Mouse (Mus musculus) thymus, postnatal 14 days (tissue): ENCODE data around the gene Igsf8.

Experiments used
- DNase-seq: peaks from one replicate; pipeline ENCODE4 v3.0.0; 2021

Igsf8 gene

DNA sequence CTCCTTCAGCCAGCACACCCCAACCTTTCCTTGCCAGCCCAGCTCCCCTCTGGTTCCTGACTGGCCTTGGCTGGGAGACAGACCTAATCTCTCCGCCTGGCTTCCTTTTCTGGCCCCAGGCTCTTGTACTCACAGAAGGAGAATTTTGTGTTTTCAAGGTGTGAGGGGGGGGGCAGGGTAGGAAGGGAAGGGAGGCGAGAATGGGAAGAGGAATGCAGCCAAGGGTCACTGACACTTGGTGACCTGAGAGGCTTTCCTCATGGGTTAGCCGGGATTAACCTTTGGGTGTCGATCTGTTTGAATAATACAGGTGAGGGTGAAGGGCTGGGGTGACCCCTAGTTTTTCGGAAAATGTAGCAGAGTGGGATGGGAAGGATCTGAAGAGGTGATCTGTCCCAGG lies 12.7 kb downstream of the Igsf8 start:
- no peak for DNase-seq

DNA sequence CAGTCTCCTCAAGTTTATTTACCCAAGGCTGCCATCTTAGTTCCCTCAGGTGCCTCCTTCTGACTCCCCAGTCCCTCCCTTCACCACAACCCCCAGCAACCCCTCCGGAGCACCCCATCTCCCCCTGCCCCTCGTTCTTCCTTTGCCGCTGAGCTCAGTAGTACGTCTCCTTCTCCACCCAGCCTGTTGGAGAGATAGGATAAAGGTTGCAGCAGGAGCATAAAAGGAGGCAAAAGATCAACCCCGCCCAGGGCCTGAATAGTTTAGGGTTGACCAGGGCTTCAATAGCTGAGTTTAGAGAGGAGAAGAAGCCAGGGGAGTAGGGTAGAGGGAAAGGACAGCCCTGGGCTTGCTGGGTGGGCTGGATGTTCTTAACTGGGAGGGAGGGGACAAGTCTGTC lies 13.1 kb downstream of the Igsf8 start:
- no peak for DNase-seq

DNA sequence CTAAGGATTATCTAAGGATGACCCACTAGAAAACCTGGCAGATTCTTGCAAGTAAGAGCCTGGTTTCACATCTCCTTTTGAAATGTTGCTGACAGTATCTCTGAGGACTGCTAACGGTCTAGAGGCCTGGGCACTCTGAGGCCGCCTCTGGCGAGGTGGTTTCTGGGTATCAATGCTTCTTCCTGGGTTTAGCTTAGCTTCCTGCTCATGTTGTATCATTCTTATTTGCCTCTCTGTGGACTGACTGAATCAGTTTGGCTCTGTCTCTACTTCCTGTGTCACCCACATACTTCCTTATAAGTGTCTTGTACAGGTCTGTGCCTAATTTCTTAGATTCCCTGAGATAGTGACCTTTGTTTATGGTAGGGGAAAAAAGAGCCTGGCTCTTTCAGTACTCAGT lies 15.7 kb downstream of the Igsf8 start:
- DNase-seq = peak; percentile 16

DNA sequence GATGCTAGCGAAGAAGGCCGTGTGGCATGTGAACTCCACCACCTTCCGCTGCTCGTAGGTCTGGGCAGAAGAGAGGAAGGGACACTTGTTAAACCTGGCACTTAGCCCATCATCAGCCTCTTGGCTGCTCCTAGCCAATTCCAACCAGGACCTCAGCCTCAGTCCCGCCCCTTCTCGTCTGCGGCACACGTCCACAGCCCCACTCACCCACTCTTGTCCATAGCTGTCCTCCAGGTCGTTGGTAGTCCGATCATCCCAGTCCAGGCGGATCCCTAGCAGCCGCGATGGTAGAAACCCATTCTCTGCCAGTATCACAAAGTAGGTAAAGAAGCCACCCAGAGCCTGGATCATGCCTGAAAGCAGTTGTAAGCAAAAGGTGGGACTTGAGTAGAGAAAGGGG lies 16.9 kb downstream of the Igsf8 start:
- DNase-seq = no peak

DNA sequence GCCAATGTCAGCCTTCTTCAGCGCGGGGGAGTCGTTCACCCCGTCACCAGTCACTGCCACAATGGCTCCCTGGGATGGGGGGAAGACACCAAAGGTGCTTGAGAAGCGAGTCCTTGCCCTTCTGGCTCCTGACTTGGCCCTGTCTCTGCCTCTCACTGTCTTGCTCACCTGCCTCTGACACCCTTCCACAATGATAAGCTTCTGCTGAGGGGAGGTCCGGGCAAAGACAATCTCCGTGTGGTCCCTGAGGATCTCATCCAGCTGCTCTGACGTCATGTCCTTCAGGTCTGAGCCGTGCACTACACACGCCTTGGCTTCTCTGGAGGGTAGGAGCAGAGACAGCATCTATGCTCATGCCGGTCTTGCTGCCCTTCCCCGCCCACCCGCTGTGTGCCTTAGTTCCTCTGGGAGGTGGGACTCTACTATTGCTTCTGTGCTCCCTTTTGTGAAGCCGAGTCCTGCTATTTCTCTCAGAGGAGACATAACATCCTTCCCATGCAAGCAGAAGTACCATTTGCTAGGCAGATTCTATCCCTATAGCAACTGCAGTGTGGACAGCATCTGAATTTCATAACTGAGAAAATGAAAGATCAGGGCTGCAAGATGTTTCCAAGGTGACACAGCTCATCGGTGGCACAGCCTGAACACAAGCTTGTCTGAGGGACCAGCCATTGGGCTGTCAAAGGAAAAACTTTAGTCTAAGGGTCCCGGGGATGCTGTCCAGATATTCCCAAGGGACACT lies 18.5 kb downstream of the Igsf8 start:
- no peak for DNase-seq

DNA sequence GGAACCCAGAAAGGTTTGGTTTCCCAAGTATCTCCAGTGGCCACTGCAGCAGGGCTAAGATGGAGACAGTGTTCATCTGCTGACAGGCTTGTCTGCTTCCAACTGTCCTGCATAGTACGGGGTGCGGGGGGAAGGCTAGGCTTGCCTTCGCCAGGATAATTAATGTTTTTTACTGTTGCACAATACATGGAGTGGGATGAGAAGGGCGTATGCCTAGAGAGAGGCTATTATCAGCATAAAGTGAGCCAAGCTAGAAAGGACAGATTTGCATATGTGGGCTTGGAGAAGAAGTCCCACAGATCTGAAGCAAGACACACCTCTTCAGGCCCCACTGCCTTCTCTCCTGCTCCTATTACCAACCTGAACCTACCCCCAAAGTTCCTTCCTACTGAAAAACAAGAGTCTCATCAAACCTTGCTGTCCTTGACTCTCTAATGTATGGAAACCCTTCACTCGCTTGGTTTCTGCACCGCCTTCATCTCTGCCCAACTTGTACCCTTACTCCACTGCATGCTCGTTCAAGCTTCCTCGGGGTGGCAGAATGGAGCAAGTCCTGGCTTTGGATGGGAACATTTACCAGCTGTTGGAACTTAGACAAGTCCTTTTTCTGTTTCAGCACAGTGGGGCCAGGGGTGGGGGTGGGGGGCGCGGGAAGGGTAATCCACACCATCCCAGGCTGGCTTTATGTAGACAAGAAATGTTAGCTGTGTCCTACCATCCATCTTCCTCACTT lies 20.2 kb downstream of the Igsf8 start:
- no peak for DNase-seq

DNA sequence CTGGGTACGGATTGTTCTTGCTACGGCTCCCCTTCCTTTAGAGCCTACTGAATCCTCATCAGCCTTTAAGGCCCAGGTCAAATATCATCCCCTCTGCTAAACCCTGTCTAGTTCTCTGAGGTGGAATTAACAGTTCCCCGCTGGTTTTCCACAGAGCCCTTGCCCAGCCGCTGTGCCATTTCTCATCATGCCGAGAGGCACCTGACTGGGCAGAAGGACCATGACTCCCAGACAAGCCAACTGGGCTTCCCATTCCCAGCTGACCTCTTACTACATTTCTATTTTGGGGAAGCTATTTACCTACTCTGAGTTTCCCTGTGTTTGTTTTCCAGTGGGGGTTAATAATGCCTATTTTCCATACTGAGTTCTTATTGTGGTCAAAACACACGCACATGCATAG lies 21.6 kb downstream of the Igsf8 start:
- DNase-seq = no peak

DNA sequence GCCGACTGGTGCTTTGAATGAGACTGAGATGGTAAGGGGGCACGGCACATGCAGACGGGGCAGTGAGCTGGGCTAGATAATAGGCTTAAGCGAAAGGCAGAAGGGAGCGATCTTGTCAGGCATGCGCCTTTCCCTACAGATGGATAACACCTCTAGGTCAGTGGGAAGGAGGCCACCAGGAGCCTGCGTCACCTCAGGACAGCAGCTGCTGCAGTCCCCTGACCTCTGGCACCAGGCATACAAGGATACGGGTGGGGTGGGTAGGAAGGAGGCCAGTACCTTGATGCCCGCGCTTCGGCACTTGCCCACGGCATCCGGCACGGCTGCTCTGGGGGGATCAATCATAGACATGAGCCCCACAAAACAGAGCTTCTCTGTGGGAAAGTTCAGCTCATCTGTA lies 22.8 kb downstream of the Igsf8 start:
- DNase-seq = no peak

DNA sequence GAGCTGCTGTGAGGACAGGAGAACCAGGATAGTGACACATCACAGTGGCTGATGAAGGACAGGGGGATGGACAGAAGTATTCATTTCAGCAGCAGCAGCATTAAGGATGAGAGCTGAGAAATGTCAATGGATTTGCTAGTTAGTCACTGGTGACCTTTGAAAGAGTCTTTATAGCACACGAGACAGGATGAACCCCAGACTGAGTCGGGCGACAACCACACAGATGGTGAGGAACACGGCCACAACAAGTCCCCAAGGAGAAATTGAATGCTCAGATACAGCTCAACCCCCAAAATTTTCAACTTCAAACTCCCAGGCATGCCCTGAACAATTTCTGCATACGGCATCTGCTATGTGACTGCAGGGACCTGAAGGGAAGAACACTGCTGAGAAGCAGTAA lies 25.3 kb downstream of the Igsf8 start:
- DNase-seq = no peak

DNA sequence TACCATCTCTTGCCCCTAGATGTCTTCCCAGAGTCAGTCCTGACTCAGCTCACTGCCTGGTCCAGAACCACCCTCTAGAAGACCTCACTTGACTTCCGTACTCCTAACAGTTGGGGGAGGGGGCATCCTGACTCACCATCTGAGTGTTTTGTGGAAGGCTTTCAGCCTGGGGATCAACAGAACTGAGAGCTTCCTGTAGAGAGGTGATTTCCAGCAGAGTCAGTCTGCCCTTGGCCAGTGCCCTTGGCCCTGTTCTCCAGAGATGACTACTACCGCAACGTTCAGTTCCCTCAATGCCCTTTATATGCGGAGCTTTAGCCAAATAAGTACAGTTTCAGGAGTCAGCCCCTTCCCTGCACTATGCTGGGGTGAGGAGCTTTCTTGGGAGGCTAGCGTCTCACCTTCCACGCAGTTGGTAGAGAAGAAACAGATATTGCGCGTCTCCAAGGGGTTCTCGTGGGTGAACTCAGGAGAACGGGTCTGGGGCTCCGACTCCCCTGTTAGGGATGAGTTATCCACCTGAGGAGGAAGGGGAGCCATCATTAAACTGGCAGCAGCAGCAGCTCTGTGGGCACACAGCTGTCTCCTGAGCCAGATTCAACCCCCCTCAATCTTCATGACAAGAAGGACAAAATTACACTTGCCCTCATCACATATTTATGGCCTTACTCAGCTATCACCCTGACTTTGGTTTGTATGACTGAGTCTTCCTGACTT lies 27.6 kb downstream of the Igsf8 start:
- DNase-seq = no peak

DNA sequence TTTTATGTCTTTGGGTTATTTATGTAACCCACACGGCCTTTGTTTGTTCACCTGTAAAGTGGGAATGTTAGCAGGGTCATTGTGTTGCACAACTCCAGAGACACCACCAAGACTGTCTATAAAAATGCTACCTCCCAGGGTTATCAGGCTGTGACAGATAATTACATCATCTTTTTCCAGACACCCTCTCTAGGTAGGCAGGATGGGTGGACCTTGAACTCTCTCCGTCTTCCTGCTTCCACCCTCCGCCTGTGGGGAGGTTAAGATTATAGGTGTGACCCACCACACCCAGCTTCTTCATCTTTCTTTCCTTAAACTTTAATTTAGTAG lies 28.1 kb downstream of the Igsf8 start:
- DNase-seq = no peak

DNA sequence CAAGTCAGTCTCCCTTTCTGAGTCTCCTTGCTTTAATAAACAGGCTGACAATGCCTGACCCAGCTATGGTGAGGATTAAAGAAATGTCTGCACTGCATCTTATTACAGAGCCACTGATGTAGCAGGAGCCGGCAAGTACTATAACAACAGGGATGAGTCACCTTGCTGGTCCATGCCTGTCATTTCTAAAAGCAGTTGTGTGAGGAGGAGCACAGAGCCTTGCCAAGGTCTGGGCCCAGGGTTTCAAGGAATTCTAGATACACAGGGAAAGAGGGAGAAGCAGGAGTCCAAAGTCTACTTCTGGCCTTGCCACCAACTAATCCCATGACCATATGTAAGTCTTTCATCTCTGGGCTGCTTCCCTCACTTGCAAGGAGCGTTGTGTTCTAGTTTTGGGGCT lies 31.4 kb downstream of the Igsf8 start:
- DNase-seq = no peak

DNA sequence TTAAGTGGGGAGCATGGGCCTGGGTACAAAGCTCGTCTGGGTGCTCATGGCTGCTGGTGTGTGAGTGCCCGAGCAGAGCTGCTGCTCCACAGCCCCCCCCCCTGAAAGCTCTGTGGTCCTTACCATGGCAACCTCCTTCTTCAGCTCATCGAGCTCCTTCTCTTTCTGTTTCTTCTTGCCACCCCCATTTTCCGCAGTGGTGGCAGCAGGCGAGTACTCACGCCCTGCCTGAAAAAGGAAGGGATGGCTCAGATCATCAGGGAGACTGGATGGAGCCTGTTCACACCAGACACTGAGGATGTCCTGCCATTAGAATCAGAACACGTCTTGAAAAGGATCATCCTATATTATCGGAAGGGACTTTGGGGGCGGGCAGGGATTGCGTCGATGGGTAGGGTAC lies 32.0 kb downstream of the Igsf8 start:
- DNase-seq = no peak

DNA sequence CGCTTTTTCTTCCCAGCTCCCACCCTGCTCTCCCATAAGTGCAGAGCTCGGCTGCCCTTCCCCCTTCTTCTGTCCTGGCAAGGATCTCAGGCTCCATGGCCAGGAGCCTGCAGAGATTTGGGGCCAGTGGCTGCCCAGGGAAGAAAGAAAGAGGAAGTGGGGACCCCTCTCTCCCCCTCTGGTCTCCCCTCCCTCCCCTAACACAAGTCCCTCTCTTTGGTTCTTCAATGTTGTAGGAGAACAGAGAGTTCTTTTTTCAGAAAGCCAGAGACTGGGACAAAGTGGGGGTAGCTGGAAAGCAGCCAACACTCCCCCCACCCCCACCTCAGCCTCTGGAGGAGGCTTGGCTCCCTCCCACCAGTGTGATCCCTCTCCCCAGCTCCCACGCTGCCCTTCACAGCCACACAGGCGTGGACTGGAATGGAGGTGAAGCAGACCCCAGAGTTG lies 34.3 kb downstream of the Igsf8 start:
- no peak for DNase-seq

DNA sequence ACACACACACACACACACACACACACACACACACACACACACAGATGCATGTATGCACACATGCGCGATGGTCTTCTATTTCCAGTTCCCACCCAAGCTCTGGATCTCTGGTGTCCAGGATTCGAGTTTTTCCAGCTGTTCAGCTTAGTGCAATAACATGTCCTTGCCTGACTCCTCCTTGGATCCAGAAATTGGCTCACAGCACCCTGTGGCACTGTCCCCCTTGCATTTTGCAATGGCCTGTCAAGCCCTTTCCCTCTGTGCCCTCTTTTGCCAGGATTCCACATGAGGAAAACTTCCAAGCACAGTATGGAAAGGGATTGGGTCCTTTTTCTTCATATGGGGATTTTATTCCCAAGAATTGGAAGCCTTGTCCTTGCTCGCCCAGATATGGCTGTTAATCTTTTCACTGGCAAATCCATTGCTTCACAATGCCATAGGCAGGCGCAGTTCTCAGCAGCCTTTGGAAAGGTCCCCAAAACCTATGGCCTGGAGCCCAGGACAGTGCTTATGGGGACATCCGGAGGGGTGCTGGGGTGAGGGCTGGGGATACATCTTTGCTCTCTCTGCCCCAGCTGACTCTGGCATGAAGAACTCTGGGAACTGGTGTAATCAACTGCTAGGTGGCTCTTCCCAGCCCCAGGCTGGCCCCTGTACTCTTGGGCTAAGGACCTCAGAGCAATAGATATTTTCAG lies 35.5 kb downstream of the Igsf8 start:
- DNase-seq = no peak

DNA sequence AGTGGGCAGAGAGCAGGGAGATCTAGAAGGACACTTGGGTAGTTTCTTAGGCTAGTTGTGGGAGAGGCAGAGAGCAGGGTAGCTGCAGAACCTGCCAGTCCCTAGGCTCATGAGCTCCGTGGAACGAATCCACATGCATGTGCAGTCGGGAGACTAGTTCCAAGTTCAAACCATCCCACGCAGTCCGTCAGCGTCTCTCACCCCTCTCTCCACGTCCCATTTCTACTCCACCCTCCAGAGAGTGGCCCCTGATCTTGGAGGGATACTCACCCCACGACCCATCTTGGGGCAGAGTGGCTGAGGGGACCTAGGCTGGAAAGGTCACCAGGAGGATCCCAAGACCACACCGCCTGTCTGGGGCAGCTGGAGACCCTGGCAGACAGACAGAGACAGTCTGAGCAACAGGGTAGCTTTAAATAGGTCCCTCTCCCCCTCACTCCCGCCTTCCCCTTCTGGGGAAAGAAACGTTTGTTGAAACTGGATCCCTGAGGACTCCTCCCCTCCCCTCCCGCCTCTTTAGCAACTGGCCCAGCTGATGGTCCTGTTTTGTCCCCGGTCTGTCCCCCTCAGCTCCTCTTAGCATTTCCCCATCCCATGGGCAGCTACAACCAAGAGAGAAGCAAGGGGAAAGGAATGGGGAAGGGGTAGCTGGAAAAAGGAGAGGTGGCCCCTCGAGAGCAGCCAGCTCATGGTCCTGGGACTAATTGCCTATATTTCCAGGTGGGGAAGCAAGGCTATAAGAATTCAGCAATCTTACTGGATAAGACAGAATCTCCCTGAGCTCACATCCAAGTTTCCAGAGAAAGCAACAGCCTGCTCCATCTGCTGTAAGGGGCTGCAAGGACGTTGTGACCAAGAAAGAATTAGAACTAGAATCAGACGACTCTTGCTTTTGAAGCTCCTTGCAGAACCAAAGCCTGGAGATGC lies 36.4 kb downstream of the Igsf8 start, which contains the start of gene Atp1a2:
Gene Atp1a2, minus strand, starts transcription at position 454 of the 927 bp plus-strand sequence.
- no peak for DNase-seq

DNA sequence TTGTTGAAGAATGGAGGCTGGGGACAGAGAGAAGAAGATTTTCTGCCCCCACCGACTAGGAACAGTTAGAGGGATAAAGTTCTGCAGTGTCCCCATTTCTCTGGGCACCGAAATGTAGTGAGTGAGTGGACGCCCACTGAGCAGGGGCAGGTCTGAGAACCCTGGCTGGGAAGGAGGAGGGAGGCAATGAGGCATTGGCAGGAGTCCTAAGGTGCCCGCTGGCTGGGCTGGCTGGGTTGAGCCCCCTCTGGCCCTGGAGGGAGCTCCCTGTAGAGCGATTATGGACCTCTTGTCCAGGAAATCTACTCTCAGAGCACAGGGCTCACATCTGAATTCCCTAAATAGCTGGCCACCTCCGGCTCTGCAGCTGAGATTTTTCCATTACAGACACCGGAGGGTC lies 38.1 kb downstream of the Igsf8 start:
- DNase-seq = no peak

DNA sequence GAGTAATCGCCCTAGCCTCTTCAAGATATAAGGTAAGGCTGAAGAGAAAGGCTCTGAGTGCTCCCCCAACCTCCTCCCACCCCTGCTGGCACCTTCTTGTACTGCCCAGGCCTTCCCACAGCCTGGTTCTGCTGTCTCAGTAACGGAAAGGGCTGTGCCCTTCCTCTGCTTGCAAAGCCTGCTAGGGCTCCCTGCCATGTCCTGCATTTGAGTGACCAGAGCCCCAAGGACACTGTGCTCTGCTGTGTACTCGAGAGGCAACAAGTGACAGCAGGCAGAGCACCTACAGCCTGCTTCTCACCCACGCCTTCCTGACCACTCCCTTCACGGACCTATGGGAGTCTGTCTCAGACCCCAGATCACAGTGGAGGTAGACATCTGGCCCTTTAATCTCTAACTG lies 38.8 kb downstream of the Igsf8 start:
- DNase-seq = no peak

DNA sequence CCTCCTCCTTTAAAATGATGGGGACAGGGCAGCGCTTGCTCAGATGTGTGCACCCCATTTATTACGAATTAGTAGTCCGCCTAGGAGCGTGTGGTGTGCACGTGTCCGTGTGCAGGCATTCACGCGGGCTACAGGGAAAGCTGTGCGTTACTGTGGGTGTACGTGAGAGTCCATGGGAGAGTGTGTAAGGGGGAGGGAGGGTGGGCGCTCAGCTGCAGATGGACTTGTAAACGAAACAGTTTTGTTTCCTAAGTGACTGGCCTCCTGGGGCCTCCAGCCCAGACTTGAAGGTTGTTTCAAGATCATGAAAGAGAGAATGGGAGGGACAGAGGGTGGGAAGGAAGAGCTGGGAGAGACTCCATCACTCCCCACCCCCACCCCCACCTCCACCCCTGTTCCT lies 39.7 kb downstream of the Igsf8 start:
- no peak for DNase-seq

DNA sequence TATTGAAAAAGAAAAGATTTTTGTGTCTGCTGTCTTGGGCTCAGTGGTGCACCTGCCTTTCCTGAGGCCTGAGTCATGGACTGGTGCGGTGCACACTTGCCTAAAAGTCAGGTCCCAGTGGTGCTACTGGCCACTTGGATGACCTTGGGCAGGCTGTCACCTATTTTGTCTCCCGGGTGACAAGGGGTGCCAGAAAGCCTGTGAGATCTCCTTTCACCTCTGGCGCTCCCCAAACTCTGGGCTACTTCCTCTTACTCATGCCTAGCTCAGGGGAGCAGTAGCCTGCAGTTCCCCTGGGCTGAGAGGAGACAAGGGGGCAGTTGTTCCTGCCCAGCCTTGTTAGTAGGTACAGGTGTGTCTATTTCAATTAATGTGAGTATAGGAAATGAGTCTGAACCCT lies 40.9 kb downstream of the Igsf8 start:
- DNase-seq = no peak

DNA sequence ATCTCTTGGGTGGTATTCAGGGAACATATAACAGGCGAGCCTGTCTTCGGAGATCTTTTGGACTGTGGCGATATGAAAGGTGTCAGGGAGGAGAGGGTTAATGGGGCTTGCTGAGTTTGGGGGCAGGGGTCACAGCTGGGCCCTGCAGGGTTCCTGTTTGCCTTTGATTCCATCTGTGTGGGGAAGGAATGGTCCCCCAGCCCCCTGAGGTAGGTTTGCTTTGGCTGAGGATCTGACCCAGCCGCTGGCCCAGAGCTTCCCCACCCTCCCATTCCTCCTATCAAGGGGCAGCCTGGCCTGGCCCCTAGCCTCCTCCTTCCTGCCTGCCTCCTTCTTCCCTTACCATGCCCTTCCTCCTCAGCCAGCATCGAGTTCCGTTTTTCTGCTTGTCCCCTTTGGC lies 41.4 kb downstream of the Igsf8 start:
- no peak for DNase-seq

DNA sequence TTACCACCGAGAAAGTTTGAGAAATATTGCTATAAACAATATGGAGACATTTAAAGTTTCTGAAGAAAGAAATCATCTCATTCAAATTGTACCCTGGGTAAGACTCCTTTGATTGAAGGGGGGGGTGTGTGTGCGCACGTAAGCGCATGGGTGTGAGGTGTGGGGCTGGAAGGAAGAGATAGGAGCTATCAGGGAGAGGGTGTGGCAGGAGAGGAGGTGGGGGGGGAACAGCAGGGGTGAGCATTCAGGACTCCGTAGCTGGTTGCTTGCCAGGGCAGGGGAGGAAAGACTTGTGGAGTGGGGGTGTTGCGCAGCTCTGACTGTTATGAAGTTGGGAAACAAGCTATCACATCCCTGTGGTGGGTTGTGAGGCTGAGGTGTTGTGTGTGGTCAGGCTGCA lies 43.0 kb downstream of the Igsf8 start:
- no peak for DNase-seq
